ENCODE assay signal across 10 mouse cellular contexts in genomic region chr7:139224725-139225124, GRCm38 (mm10). TPM values are rescaled to one million over a fixed set of nuclear protein-coding genes. Genes with fewer than 3 reads are reported as not detected.
DNase-seq lines count a peak whose midpoint lies in the region; ATAC-seq and TF ChIP-seq lines count a peak whose summit lies in the region.
"Had no signal": no experiment of that assay in that cellular context is flagged by ENCODE, and none has a peak within 500 bp of the region (broad histone marks: within the 10 kb centered on the region; RNA-seq: fewer than 3 reads in every experiment).

No protein-coding gene starts in this region.

- peaks cover 16% of the 10 kb centered on the region for H3K4me1 ChIP-seq in lung, adult 2 months (ENCODE audit: control insufficient read depth, insufficient read depth, low read length)
- peaks cover 34% of the 10 kb centered on the region for H3K4me1 ChIP-seq in heart, embryonic 16.5 days (ENCODE audit: control insufficient read depth, insufficient read depth, low read length)
- peaks cover 24% of the 10 kb centered on the region for H3K4me1 ChIP-seq in liver, postnatal 0 days (ENCODE audit: insufficient read depth)

- no peak overlapping the region for H3K4me3 ChIP-seq in lung, adult 2 months (replicated peaks; ENCODE audit: extremely low read depth, low read depth, low read length)
- no peak overlapping the region for H3K4me3 ChIP-seq in heart, embryonic 16.5 days (ENCODE audit: low read length)
- H3K4me3 ChIP-seq in liver, postnatal 0 days (ENCODE audit: low read depth, low read length): no peak overlapping the region
- H3K4me3 ChIP-seq in layer of hippocampus, adult 2 months: no peak overlapping the region
- H3K4me3 ChIP-seq: limb, embryonic 15.5 days had no signal

- H3K27ac ChIP-seq in heart, embryonic 16.5 days (ENCODE audit: low read length): peak overlapping the region; percentile 32
- peak overlapping the region; percentile 82 for H3K27ac ChIP-seq in liver, postnatal 0 days (ENCODE audit: low read depth)
- H3K27ac ChIP-seq in layer of hippocampus, adult 2 months: no peak overlapping the region
- H3K27ac ChIP-seq: limb, embryonic 15.5 days had no signal

- no peak overlapping the region for H3K9ac ChIP-seq in heart, embryonic 16.5 days (ENCODE audit: low read length)
- H3K9ac ChIP-seq in liver, postnatal 0 days (replicated peaks): no peak overlapping the region
- H3K9ac ChIP-seq: limb, embryonic 15.5 days had no signal

- no peaks in the 10 kb centered on the region for H3K27me3 ChIP-seq in heart, embryonic 16.5 days (ENCODE audit: control insufficient read depth, insufficient read depth, low read length)
- H3K27me3 ChIP-seq in liver, postnatal 0 days (ENCODE audit: insufficient read depth, low read length): no peaks in the 10 kb centered on the region
- H3K27me3 ChIP-seq: limb, embryonic 15.5 days had no signal

- H3K9me3 ChIP-seq in heart, embryonic 16.5 days (replicated peaks; ENCODE audit: control insufficient read depth, low read length): no peaks in the 10 kb centered on the region
- H3K9me3 ChIP-seq in liver, postnatal 0 days (ENCODE audit: low read length): no peaks in the 10 kb centered on the region
- H3K9me3 ChIP-seq: limb, embryonic 15.5 days had no signal

- no peak for ATAC-seq in heart, embryonic 16.5 days (replicated peaks; ENCODE audit: extremely low read depth, insufficient read depth, low FRiP score)
- ATAC-seq in liver, postnatal 0 days: peak; percentile 74

- WGBS in lung, adult 2 months: 31% methylated on average over 8 of the region's 8 CpGs
- WGBS in heart, embryonic 16.5 days: 46% methylated on average over 8 of the region's 8 CpGs
- WGBS in liver, postnatal 0 days (ENCODE audit: insufficient replicate concordance): 20% methylated on average over 8 of the region's 8 CpGs

- TF ChIP-seq CTCF in lung, adult 2 months (IDR thresholded peaks at IDR 0.05; ENCODE audit: insufficient read depth, low read length): no peak
- TF ChIP-seq CTCF in liver, postnatal 0 days (IDR thresholded peaks at IDR 0.05; ENCODE audit: low read depth): no peak
- no peak for TF ChIP-seq CTCF in layer of hippocampus, adult 2 months (conservative IDR thresholded peaks at IDR 0.05)

- TF ChIP-seq POLR2A in lung, adult 2 months (IDR thresholded peaks at IDR 0.05; ENCODE audit: borderline replicate concordance, extremely low read depth, low read depth, low read length): no peak

- no peaks in the 10 kb centered on the region for H3K36me3 ChIP-seq in heart, embryonic 16.5 days (ENCODE audit: control insufficient read depth, insufficient read depth)
- H3K36me3 ChIP-seq in liver, postnatal 0 days (replicated peaks; ENCODE audit: insufficient read depth, low read length): no peaks in the 10 kb centered on the region
- H3K36me3 ChIP-seq: limb, embryonic 15.5 days had no signal

- no peak overlapping the region for H3K4me2 ChIP-seq in heart, embryonic 16.5 days (ENCODE audit: low read depth, low read length)
- 0 out of 2 replicates have a peak overlapping the region, but pooled peaks have one; percentile 24 for H3K4me2 ChIP-seq in liver, postnatal 0 days (ENCODE audit: low read depth, low read length)
- H3K4me2 ChIP-seq: limb, embryonic 15.5 days had no signal

- DNase-seq in lung, adult 18-20 months: peak; percentile 58 to 67
- no peak for DNase-seq in lung, adult 2 months
- peak; percentile 70 for DNase-seq in liver, postnatal 0 days
- DNase-seq in thymus, postnatal 0 days (ENCODE audit: low spot score): peak; percentile 76
- DNase-seq in layer of hippocampus, adult 2 months (ENCODE audit: low spot score in 2 of 2): no peak
- DNase-seq in urinary bladder, postnatal 14 days (ENCODE audit: low spot score): no peak
- no peak for DNase-seq in gastrocnemius, postnatal 4 days (ENCODE audit: low spot score in 2 of 2)
- DNase-seq: cerebellum, adult 11 months had no signal

- 0 out of 2 replicates have a peak, but pooled peaks have one; percentile 48 for TF ChIP-seq EP300 in liver, postnatal 0 days (IDR thresholded peaks at IDR 0.05; ENCODE audit: low read depth)

RNA-seq across cellular contexts. Expression of gene Stk32c, which starts 11.6 kb away (rescaled TPM):
- 1.5 and 1.9 TPM in 2 replicates for polyA plus RNA-seq in lung, adult 2 months (2012; rRNA removed)
- 0.06 and 0.07 TPM in 2 replicates for polyA plus RNA-seq in heart, embryonic 16.5 days (2015; fragmentation: Nextera tagmentation; extraction: Ambion mirVana)
- polyA plus RNA-seq in liver, postnatal 0 days (2015; fragmentation: Nextera tagmentation; extraction: Ambion mirVana): not detected in 2 replicates
- not detected in 2 replicates for polyA plus RNA-seq in thymus, postnatal 0 days (2015; fragmentation: Nextera tagmentation; extraction: Ambion mirVana)
- 100 to 1,000 TPM; 102 to 105 TPM for total RNA-seq in layer of hippocampus, adult 2 months (2021)
- total RNA-seq in gastrocnemius, postnatal 4 days (2021): 1 to 10 TPM; 1.6 to 1.7 TPM

RNA-seq across cellular contexts. Expression of gene Lrrc27, which starts 11.9 kb away (rescaled TPM):
- 3.7 and 6.9 TPM in 2 replicates for polyA plus RNA-seq in lung, adult 2 months (2012; rRNA removed)
- polyA plus RNA-seq in heart, embryonic 16.5 days (2015; fragmentation: Nextera tagmentation; extraction: Ambion mirVana): 2.8 and 4.1 TPM in 2 replicates
- 0.43 and 0.78 TPM in 2 replicates for polyA plus RNA-seq in liver, postnatal 0 days (2015; fragmentation: Nextera tagmentation; extraction: Ambion mirVana)
- polyA plus RNA-seq in thymus, postnatal 0 days (2015; fragmentation: Nextera tagmentation; extraction: Ambion mirVana): 1.9 and 2.4 TPM in 2 replicates
- total RNA-seq in layer of hippocampus, adult 2 months (2021): 1 to 10 TPM; 6.8 to 6.9 TPM
- total RNA-seq in gastrocnemius, postnatal 4 days (2021): 1 to 10 TPM; 2.0 to 2.2 TPM

RNA-seq across cellular contexts. Expression of gene Pwwp2b, which starts 23.6 kb away (rescaled TPM):
- polyA plus RNA-seq in lung, adult 2 months (2012; rRNA removed): 31.6 and 32.2 TPM in 2 replicates
- polyA plus RNA-seq in heart, embryonic 16.5 days (2015; fragmentation: Nextera tagmentation; extraction: Ambion mirVana): 7.0 and 8.1 TPM in 2 replicates
- polyA plus RNA-seq in liver, postnatal 0 days (2015; fragmentation: Nextera tagmentation; extraction: Ambion mirVana): 1.3 and 1.5 TPM in 2 replicates
- 3.7 and 3.9 TPM in 2 replicates for polyA plus RNA-seq in thymus, postnatal 0 days (2015; fragmentation: Nextera tagmentation; extraction: Ambion mirVana)
- total RNA-seq in layer of hippocampus, adult 2 months (2021): 10 to 100 TPM; 35.0 to 37.6 TPM
- total RNA-seq in gastrocnemius, postnatal 4 days (2021): 1 to 10 TPM; 7.0 to 7.1 TPM

Comparison
In these comparisons a context has a peak if more than half of its experiments do, and no peak if none do; other contexts are left out.
1. DNase-seq: peak in lung, adult 18-20 months (2 of 2), liver, postnatal 0 days (single experiment) and thymus, postnatal 0 days (single experiment); none in lung, adult 2 months (single experiment), layer of hippocampus, adult 2 months (0 of 2), urinary bladder, postnatal 14 days (single experiment) and gastrocnemius, postnatal 4 days (0 of 2).